Mouse (Mus musculus): Measurements from ENCODE around the gene Cpne5.

Gene Cpne5

GRCm38 (mm10) chr17:29237772-29238420 is at the start of gene Cpne5:
Gene Cpne5, minus strand, starts transcription at chr17:29238167.
- in situ Hi-C loops (cut with MboI), result no loop called here

GRCm38 (mm10) chr17:29282216-29282952 is 44.4 kb upstream of the Cpne5 start:
- in situ Hi-C loops (cut with MboI), result no loop called here

- in situ Hi-C loops (cut with MboI), result no loop called here
These were observed 43.6 kb upstream of the Cpne5 start for GRCm38 (mm10) chr17:29281541-29281940.

- in situ Hi-C loops (cut with MboI), result no loop called here
These were observed 42.5 kb upstream of the Cpne5 start for GRCm38 (mm10) chr17:29280422-29280821.

- in situ Hi-C loops (cut with MboI), result no loop called here
These were observed 35.9 kb upstream of the Cpne5 start for GRCm38 (mm10) chr17:29273889-29274288.

- in situ Hi-C loops (cut with MboI), result no loop called here
These were observed 35.2 kb upstream of the Cpne5 start for GRCm38 (mm10) chr17:29273156-29273555.

- in situ Hi-C loops (cut with MboI), result no loop called here
These were observed 32.3 kb upstream of the Cpne5 start for GRCm38 (mm10) chr17:29270148-29270698.

GRCm38 (mm10) chr17:29269349-29269706 is 31.4 kb upstream of the Cpne5 start:
- in situ Hi-C loops (cut with MboI), result loop anchor here (5.0 kb wide), 1 partner anchor 228 kb away; no protein-coding TSS in a partner anchor

GRCm38 (mm10) chr17:29268682-29269348 is 30.8 kb upstream of the Cpne5 start, which contains the start of gene BC004004:
Gene BC004004, plus strand, starts transcription at chr17:29268788.
- in situ Hi-C loops (cut with MboI), result loop anchor here (5.0 kb wide), 1 partner anchor 228 kb away; no protein-coding TSS in a partner anchor

GRCm38 (mm10) chr17:29267931-29268681 is 30.1 kb upstream of the Cpne5 start:
- in situ Hi-C loops (cut with MboI), result loop anchor here (5.0 kb wide), 1 partner anchor 229 kb away; no protein-coding TSS in a partner anchor

- in situ Hi-C loops (cut with MboI), result loop anchor here (5.0 kb wide), 1 partner anchor 230 kb away; no protein-coding TSS in a partner anchor
These were observed 29.1 kb upstream of the Cpne5 start for GRCm38 (mm10) chr17:29267040-29267439.

- in situ Hi-C loops (cut with MboI), result loop anchor here (5.0 kb wide), 2 partner anchors 108 to 233 kb away; no protein-coding TSS in a partner anchor
These were observed 26.8 kb upstream of the Cpne5 start for GRCm38 (mm10) chr17:29264760-29265159.

GRCm38 (mm10) chr17:29263840-29264633 is 26.1 kb upstream of the Cpne5 start, which contains the start of gene Ppil1:
Gene Ppil1, minus strand, starts transcription at chr17:29264186.
- in situ Hi-C loops (cut with MboI), result loop anchor here (5.0 kb wide), 1 partner anchor 108 kb away; no protein-coding TSS in a partner anchor

- in situ Hi-C loops (cut with MboI), result loop anchor here (5.0 kb wide), 1 partner anchor 109 kb away; no protein-coding TSS in a partner anchor
These were observed 25.4 kb upstream of the Cpne5 start for GRCm38 (mm10) chr17:29263417-29263816.

GRCm38 (mm10) chr17:29262259-29262649 is 24.3 kb upstream of the Cpne5 start:
- in situ Hi-C loops (cut with MboI), result loop anchor here (5.0 kb wide), 1 partner anchor 110 kb away; no protein-coding TSS in a partner anchor

- in situ Hi-C loops (cut with MboI), result loop anchor here (5.0 kb wide), 1 partner anchor 111 kb away; no protein-coding TSS in a partner anchor
These were observed 23.8 kb upstream of the Cpne5 start for GRCm38 (mm10) chr17:29261603-29262258.

- in situ Hi-C loops (cut with MboI), result loop anchor here (5.0 kb wide), 1 partner anchor 112 kb away; no protein-coding TSS in a partner anchor
These were observed 22.5 kb upstream of the Cpne5 start for GRCm38 (mm10) chr17:29260501-29260900.

GRCm38 (mm10) chr17:29259489-29259888 is 21.5 kb upstream of the Cpne5 start:
- in situ Hi-C loops (cut with MboI), result no loop called here

GRCm38 (mm10) chr17:29258921-29259320 is 21.0 kb upstream of the Cpne5 start:
- in situ Hi-C loops (cut with MboI), result no loop called here

All from mature B cell (primary cell).